Mouse (Mus musculus) olfactory bulb, adult 2 months (tissue): ENCODE data around the gene Rhebl1. TPM values are rescaled to one million over a fixed set of nuclear protein-coding genes. Genes with fewer than 3 reads are reported as not detected.

Experiments
- H3K27ac ChIP-seq: fragments of 200-500 bp; 2 replicates; pipeline ENCODE4 v1.5.1; 2012; ENCODE audit warnings: low read depth, low read length; ENCODE audit not compliant: insufficient read depth
- H3K4me1 ChIP-seq: fragments of 200-500 bp; 2 replicates; pipeline ENCODE4 v1.6.1; 2012; ENCODE audit warnings: low read length; ENCODE audit not compliant: control insufficient read depth, insufficient read depth
- H3K4me3 ChIP-seq: fragments of 200-500 bp; 2 replicates; pipeline ENCODE4 v1.5.1; 2012; ENCODE audit warnings: mild to moderate bottlenecking, low read depth, low read length, moderate library complexity; ENCODE audit not compliant: insufficient read depth
- CTCF ChIP-seq: fragments of 200-500 bp; IDR thresholded peaks from 2 replicates; pipeline ENCODE4 v1.5.1; 2012; ENCODE audit warnings: low read depth, mild to moderate bottlenecking, low read length, moderate library complexity; ENCODE audit not compliant: insufficient read depth
- POLR2A ChIP-seq: fragments of 200-500 bp; IDR thresholded peaks from 2 replicates; pipeline ENCODE4 v1.6.1; 2012; ENCODE audit warnings: mild to moderate bottlenecking, low read depth, low read length, moderate library complexity; ENCODE audit not compliant: insufficient read depth
- WGBS: fragments of 180-500 bp; shearing (Covaris S2); methylation state at CpG from one replicate; pipeline ENCODE4 v1.1.7; 2018; 5-methylcytosine and 5-hydroxymethylcytosine counted together
- polyA plus RNA-seq: library from polyadenylated mRNA; stranded (reverse); fragments of >200 nt; gene quantifications from 2 replicates; pipeline ENCODE4 v1.2.4, GENCODE M21; 2012; ENCODE audit warnings: low replicate concordance; ENCODE audit not compliant: missing spikeins, insufficient read depth, insufficient read length

The Rhebl1 gene
- polyA plus RNA-seq, 1 experiment: not detected

DNA sequence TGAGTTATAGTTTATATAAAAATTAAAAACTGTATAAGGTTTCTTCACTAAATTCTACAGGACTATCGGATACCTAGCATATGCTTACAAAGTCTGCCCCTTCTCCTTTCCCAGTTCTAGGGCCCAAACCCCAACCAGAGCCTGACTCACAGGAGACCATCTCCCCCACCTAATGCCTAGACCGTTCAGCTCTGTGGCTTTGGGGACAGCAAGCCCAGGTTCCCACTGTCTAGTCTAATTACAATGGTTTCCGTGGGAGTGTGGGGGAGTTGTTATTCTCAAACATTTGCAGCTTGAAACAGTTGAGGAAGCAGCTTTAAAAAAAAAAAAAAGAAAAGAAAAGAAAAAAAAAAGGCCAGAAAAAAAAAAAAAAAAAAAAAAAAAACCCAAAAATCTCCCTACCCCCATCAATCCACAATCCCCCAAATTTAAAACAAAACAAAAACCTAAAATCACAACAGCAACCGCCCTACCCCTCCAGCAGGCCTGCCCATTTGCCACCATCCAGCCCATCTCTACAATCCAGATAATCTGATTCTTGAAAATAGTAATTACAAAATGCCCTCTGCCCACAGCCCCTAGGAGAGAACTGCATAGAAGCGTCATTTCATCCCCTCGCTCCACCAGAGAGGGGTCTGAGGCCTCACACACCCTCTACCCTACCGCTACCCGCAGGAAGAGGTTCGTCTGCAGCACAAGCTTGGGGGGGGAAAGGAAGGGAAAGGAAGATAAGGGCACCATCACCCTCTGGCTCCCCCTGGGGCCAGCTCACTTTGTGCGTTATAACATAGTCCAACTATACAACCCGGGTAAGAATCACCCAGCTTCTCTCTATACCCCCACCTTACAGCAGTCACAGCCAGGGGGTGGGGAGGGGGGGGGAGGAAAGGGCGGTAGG, 61.9 kb downstream of the Rhebl1 start:
- peaks cover 7% of the 10 kb centered on the region; the same call in 1 of the 2 replicates for H3K4me1 ChIP-seq
- 0 out of 2 replicates have a peak overlapping the region, but pooled peaks have one; percentile 34 for H3K27ac ChIP-seq
- WGBS: 42% methylated on average over 12 of the region's 12 CpGs
- TF ChIP-seq CTCF (no peak), POLR2A (no peak)
- H3K4me3 ChIP-seq: no peak overlapping the region

DNA sequence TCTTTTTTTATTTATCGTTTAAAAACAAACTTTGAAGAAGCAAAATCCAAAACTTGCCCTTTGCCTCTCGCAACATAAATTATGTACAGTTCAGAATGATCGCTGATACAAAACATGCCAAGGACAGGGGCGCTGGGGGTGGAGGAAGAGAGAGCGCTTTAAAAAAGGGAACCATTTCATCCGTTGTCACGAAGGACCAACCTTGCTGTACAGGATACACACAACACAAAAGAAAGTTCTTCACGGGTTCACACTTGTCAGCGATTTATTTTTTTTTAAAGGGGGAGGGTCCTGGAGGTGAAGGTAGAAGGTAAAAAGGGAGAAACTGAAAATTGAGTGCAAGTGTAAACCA, 62.7 kb downstream of the Rhebl1 start:
- TF ChIP-seq POLR2A: no peak
- TF ChIP-seq CTCF: no peak
- peak overlapping the region; percentile 83 for H3K27ac ChIP-seq
- peaks cover 7% of the 10 kb centered on the region; the same call in 1 of the 2 replicates for H3K4me1 ChIP-seq
- H3K4me3 ChIP-seq: peak overlapping the region; percentile 58
- WGBS: 6% methylated on average over 9 of the region's 9 CpGs

DNA sequence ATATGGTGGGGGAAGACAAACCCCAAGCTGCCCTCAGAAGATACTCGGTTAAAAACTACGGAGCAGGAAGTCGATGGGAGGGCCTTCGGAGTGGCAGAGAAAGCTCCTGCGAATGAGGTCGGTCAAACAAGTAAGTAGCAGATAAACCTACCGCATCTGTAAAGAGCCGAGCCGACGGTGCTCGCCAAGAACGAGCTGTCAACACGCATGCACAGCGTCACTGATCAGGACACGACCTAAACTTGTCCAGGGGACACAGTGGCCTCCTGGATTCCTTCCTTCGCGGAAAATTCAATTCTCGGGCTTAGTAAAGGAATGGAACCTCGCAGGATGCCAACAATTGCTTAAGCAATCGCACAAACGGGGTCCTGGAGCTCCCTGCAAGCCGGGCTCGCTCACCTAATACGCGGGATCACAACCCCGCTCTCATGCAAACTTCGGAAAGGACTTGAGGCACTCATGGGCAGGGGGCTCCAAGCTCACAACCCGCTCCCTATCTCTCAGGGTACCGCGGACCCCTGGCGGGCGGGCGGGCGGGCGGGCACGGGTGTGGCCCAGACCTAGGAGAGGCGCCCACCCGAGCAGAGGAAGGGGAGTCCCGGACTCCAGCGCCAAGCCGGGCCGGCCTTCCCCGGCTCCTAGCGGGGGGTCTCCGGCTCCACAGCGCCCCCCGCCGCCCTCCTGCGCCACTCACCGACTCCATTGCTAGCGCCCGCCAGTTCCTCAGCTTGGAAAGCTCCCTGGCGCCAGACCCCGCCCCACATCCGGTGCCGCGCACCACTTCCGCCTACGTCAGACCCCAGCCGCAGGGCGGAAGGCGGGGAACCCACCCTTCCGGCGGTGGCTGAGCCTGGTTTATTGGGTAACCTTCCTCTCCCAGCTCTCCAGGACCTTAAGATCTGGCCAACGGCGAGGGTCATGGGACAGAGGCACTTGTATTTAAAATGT, 63.3 kb downstream of the Rhebl1 start, which contains the start of gene Prkag1:
Prkag1 (minus strand) TSS at position 786 of the 948 bp plus-strand sequence.
- Histone ChIP-seq H3K4me1 (peaks cover 7% of the 10 kb centered on the region; the same call in 1 of the 2 replicates), H3K27ac (peak within 1 kb of the TSS; percentile 83), H3K4me3 (peak within 1 kb of the TSS; percentile 58)
- TF ChIP-seq POLR2A: no peak
- peak; percentile 34; the same call in 1 of the 2 replicates for TF ChIP-seq CTCF
- under 1% methylated on average over 65 of the region's 66 CpGs for WGBS

Other genes starting within 250 kb of the Rhebl1 start
- not detected in 2 replicates for gene Ddx23, start 231.6 kb downstream of the Rhebl1 start, polyA plus RNA-seq
- gene Rnd1, start 217.1 kb downstream of the Rhebl1 start, polyA plus RNA-seq: not detected in 2 replicates
- not detected in 2 replicates for gene Ccdc65, start 186.3 kb downstream of the Rhebl1 start, polyA plus RNA-seq
- not detected in 2 replicates for gene Fkbp11, start 166.3 kb downstream of the Rhebl1 start, polyA plus RNA-seq
- gene Arf3, start 131.3 kb downstream of the Rhebl1 start, polyA plus RNA-seq: 167 TPM in 1 of 2 replicates, not detected in the other
- gene Wnt10b, start 116.4 kb downstream of the Rhebl1 start, polyA plus RNA-seq: not detected in 2 replicates
- not detected in 2 replicates for gene Wnt1, start 104.7 kb downstream of the Rhebl1 start, polyA plus RNA-seq
- 108 TPM in 1 of 2 replicates, not detected in the other for gene Ddn, start 85.0 kb downstream of the Rhebl1 start, polyA plus RNA-seq
- gene Prkag1, start 63.0 kb downstream of the Rhebl1 start, polyA plus RNA-seq: not detected in 2 replicates
- gene Kmt2d, start 23.3 kb downstream of the Rhebl1 start, polyA plus RNA-seq: 38.3 and 267 TPM in 2 replicates
- not detected in 2 replicates for gene Dhh, start 4.0 kb upstream of the Rhebl1 start, polyA plus RNA-seq
- gene Lmbr1l, start 23.7 kb upstream of the Rhebl1 start, polyA plus RNA-seq: not detected in 2 replicates
- gene Tuba1b, start 40.0 kb upstream of the Rhebl1 start, polyA plus RNA-seq: 649 and 1,228 TPM in 2 replicates
- not detected in 2 replicates for gene Gm49450, start 59.0 kb upstream of the Rhebl1 start, polyA plus RNA-seq
- 1,035 TPM in 1 of 2 replicates, not detected in the other for gene Tuba1a, start 59.2 kb upstream of the Rhebl1 start, polyA plus RNA-seq
- not detected in 2 replicates for gene Tuba1c, start 135.4 kb upstream of the Rhebl1 start, polyA plus RNA-seq
- gene Prph, start 160.6 kb upstream of the Rhebl1 start, polyA plus RNA-seq: not detected in 2 replicates
- not detected in 2 replicates for gene Troap, start 180.0 kb upstream of the Rhebl1 start, polyA plus RNA-seq
- not detected in 2 replicates for gene C1ql4, start 193.3 kb upstream of the Rhebl1 start, polyA plus RNA-seq
- not detected in 2 replicates for gene Dnajc22, start 198.6 kb upstream of the Rhebl1 start, polyA plus RNA-seq
- not detected in 2 replicates for gene Spats2, start 231.4 kb upstream of the Rhebl1 start, polyA plus RNA-seq